Mouse (Mus musculus) c-Kit-negative CD71-positive TER-119-positive erythroid progenitor cells, embryonic 14.5 days (primary cell): ENCODE measurements around the gene Sirt7.

ENCODE experiments used
- DNase-seq: peaks from one replicate; pipeline ENCODE4 v3.0.0-alpha.2; 2013; ENCODE audit warnings: low read depth, low spot score

Gene Sirt7

GRCm38 (mm10) chr11:120617519-120618112 is 7.4 kb downstream of the Sirt7 start, which contains the start of gene Pcyt2:
TSS of gene Pcyt2 (minus strand) at chr11:120617936.
- DNase-seq: peak; percentile 85

GRCm38 (mm10) chr11:120616617-120617294 is 8.3 kb downstream of the Sirt7 start:
- DNase-seq: no peak

- DNase-seq: no peak
Observed at GRCm38 (mm10) chr11:120615606-120616203, 9.3 kb downstream of the Sirt7 start.

GRCm38 (mm10) chr11:120615167-120615566 is 9.9 kb downstream of the Sirt7 start:
- DNase-seq: no peak

GRCm38 (mm10) chr11:120613976-120614375 is 11.1 kb downstream of the Sirt7 start:
- DNase-seq: no peak

- DNase-seq: no peak
Observed at GRCm38 (mm10) chr11:120613481-120613972, 11.5 kb downstream of the Sirt7 start.

- DNase-seq: peak; percentile 54
Observed at GRCm38 (mm10) chr11:120612763-120613162, 12.3 kb downstream of the Sirt7 start.

- no peak for DNase-seq
Observed at GRCm38 (mm10) chr11:120610477-120611046, 14.5 kb downstream of the Sirt7 start.

- no peak for DNase-seq
Observed at GRCm38 (mm10) chr11:120609250-120609649, 15.8 kb downstream of the Sirt7 start.

- DNase-seq: no peak
Observed at GRCm38 (mm10) chr11:120608241-120609034, 16.6 kb downstream of the Sirt7 start, which contains the start of gene Npb. TSS of gene Npb (plus strand) at chr11:120608477.

- DNase-seq: no peak
Observed at GRCm38 (mm10) chr11:120606764-120607163, 18.3 kb downstream of the Sirt7 start.

- DNase-seq: no peak
Observed at GRCm38 (mm10) chr11:120605667-120606066, 19.4 kb downstream of the Sirt7 start.

GRCm38 (mm10) chr11:120603545-120603944 is 21.5 kb downstream of the Sirt7 start:
- DNase-seq: no peak

GRCm38 (mm10) chr11:120600716-120601115 is 24.3 kb downstream of the Sirt7 start:
- DNase-seq: no peak

- no peak for DNase-seq
Observed at GRCm38 (mm10) chr11:120598990-120599549, 26.0 kb downstream of the Sirt7 start.

GRCm38 (mm10) chr11:120598283-120598989 is 26.6 kb downstream of the Sirt7 start, which contains the start of the genes Alyref and Anapc11:
TSS of gene Alyref (minus strand) at chr11:120598365.
TSS of gene Anapc11 (plus strand) at chr11:120598421.
- peak; percentile 93 for DNase-seq

- no peak for DNase-seq
Observed at GRCm38 (mm10) chr11:120597240-120598235, 27.5 kb downstream of the Sirt7 start.

- no peak for DNase-seq
Observed at GRCm38 (mm10) chr11:120588531-120588930, 36.5 kb downstream of the Sirt7 start.

GRCm38 (mm10) chr11:120583937-120584336 is 41.1 kb downstream of the Sirt7 start:
- DNase-seq: no peak
